Mouse (Mus musculus) heart, embryonic 14.5 days (tissue): Measurements from ENCODE around the gene Btn1a1. TPM values are rescaled to one million over a fixed set of nuclear protein-coding genes. Genes with fewer than 3 reads are reported as not detected.

ENCODE experiments used
- ATAC-seq: fragments of 200-750 bp; cut with Nextera tagmentation; 2 replicates; pipeline ENCODE4 v1.8.0; 2017; ENCODE audit warnings: low read depth, moderate TSS enrichment; ENCODE audit not compliant: insufficient number of reproducible peaks, insufficient read depth, low FRiP score
- H3K27ac ChIP-seq, 2 experiments: fragments of 200-500 bp in 1 of 2; fragments of 300-500 bp in 1 of 2; sonication (generic) in 1 of 2; replicated peaks in 1 of 2; 2 replicates each; pipeline ENCODE4 v1.5.1; 2012 to 2014; ENCODE audit warnings: low read depth in 2 of 2, low read length in 2 of 2, control low read depth in 1 of 2, mild to moderate bottlenecking in 1 of 2, mixed read lengths in 1 of 2; ENCODE audit not compliant: control insufficient read depth in 1 of 2, insufficient read depth in 1 of 2
- H3K27me3 ChIP-seq: fragments of 300-500 bp; sonication (generic); 2 replicates; pipeline ENCODE4 v1.6.1; 2014; ENCODE audit warnings: mild to moderate bottlenecking, low read length, control low read depth; ENCODE audit not compliant: control insufficient read depth, insufficient read depth
- H3K36me3 ChIP-seq: fragments of 300-500 bp; sonication (generic); 2 replicates; pipeline ENCODE4 v1.6.1; 2014; ENCODE audit warnings: mild to moderate bottlenecking, control low read depth, low read length, mixed read lengths; ENCODE audit not compliant: control insufficient read depth, insufficient read depth
- H3K4me1 ChIP-seq, 2 experiments: fragments of 200-500 bp in 1 of 2; fragments of 300-500 bp in 1 of 2; sonication (generic) in 1 of 2; 2 replicates each; pipeline ENCODE4 v1.6.1; 2012 to 2014; ENCODE audit warnings: low read length in 2 of 2, control low read depth in 1 of 2, mixed read lengths in 1 of 2; ENCODE audit not compliant: control insufficient read depth in 2 of 2, insufficient read depth in 2 of 2
- H3K4me2 ChIP-seq: fragments of 300-500 bp; sonication (generic); 2 replicates; pipeline ENCODE4 v1.6.1; 2014; ENCODE audit warnings: mild to moderate bottlenecking, low read length
- H3K4me3 ChIP-seq, 2 experiments: fragments of 200-500 bp in 1 of 2; fragments of 300-500 bp in 1 of 2; sonication (generic) in 1 of 2; 2 replicates each; pipeline ENCODE4 v1.5.1; 2012 to 2014; ENCODE audit warnings: low read length in 2 of 2, mild to moderate bottlenecking in 2 of 2, control low read depth in 1 of 2, low read depth in 1 of 2, moderate library complexity in 1 of 2; ENCODE audit not compliant: control insufficient read depth in 1 of 2, insufficient read depth in 1 of 2
- H3K9ac ChIP-seq: fragments of 300-500 bp; sonication (generic); 2 replicates; pipeline ENCODE4 v1.6.1; 2014; ENCODE audit warnings: mild to moderate bottlenecking, low read length
- H3K9me3 ChIP-seq: fragments of 300-500 bp; sonication (generic); 2 replicates; pipeline ENCODE4 v1.6.1; 2016; ENCODE audit warnings: low read length, control low read depth; ENCODE audit not compliant: control insufficient read depth
- WGBS: fragments of 180-500 bp; shearing (Covaris S2); extraction: QIAGEN DNeasy Blood & Tissue Kit; methylation state at CpG from one replicate; pipeline ENCODE4 v1.1.7; 2014; 5-methylcytosine and 5-hydroxymethylcytosine counted together
- polyA plus RNA-seq: library from polyadenylated mRNA; unstranded; fragments of >200 nt; fragmentation: Nextera tagmentation; extraction: Ambion mirVana; gene quantifications from 2 replicates; pipeline ENCODE4 v1.2.1, GENCODE M21; 2014

Gene Btn1a1
- polyA plus RNA-seq, 1 experiment from 2014 or later, result 1.9 TPM

DNA sequence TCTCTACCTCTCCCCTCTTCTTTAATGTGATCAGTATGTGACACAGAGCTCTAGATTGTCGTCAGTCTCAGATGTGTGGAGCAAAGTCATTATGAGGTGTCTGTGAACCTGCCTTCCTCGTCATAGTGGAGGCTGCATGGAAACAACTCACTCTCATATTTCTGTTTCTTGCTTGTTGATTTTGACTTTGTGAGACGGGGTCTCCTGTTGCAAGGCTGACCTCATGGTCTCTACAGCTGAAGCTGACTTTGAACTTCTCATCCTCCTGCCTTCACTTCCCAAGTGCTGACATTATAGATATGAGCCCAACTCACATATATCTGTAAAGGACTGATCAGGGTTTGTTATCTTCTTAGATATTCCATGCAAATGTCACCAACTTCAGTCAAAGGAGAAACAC, 16.9 kb downstream of the Btn1a1 start:
- peak overlapping the region in 1 of 2 experiments; percentile 64; a peak in 1 of 4 replicates for H3K27ac ChIP-seq
- peak overlapping the region in 1 of 2 experiments; percentile 59; a peak in 2 of 4 replicates for H3K4me3 ChIP-seq
- H3K27me3 ChIP-seq, result no peaks in the 10 kb centered on the region
- H3K9me3 ChIP-seq, result no peaks in the 10 kb centered on the region
- 39% methylated on average over 3 of the region's 3 CpGs for WGBS
- no peak overlapping the region for H3K9ac ChIP-seq
- peak overlapping the region; percentile 76 for H3K4me2 ChIP-seq
- no peaks in the 10 kb centered on the region for H3K36me3 ChIP-seq
- ATAC-seq, result no peak
- H3K4me1 ChIP-seq, result peaks cover 0 to 12% of the 10 kb centered on the region in 2 experiments; a peak in 2 of 4 replicates

DNA sequence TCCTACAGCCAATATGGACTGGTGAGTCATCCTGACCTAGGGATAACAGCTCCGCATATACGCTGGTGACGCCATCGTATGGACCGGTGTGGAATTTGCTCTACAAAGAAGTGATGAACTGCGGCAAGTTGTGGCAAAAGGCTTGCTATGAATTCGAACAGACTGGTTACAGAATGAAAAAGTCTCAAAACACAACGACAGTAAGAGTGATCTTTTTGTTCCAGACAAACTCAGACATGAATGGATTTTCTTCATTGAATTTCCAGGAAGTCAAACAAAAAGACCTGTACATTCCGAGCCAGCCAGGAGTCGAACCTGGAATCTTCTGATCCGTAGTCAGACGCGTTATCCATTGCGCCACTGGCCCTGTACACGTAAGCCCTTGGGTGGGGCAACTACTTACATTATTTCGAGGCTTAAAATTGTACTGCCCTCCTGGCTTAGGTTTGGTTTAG, 19.2 kb downstream of the Btn1a1 start:
- peak overlapping the region; percentile 88 for H3K4me2 ChIP-seq
- H3K9ac ChIP-seq, result peak overlapping the region; percentile 69
- H3K4me3 ChIP-seq, result peak overlapping the region; percentile 51 to 76
- WGBS, result 0% methylated on average over 16 of the region's 16 CpGs
- H3K36me3 ChIP-seq, result no peaks in the 10 kb centered on the region
- no peaks in the 10 kb centered on the region for H3K9me3 ChIP-seq
- H3K4me1 ChIP-seq, result peaks cover 0 to 12% of the 10 kb centered on the region in 2 experiments; a peak in 2 of 4 replicates
- H3K27ac ChIP-seq, result peak overlapping the region; percentile 71 to 98
- H3K27me3 ChIP-seq, result no peaks in the 10 kb centered on the region
- peak; percentile 59; the same call in 1 of the 2 replicates for ATAC-seq

DNA sequence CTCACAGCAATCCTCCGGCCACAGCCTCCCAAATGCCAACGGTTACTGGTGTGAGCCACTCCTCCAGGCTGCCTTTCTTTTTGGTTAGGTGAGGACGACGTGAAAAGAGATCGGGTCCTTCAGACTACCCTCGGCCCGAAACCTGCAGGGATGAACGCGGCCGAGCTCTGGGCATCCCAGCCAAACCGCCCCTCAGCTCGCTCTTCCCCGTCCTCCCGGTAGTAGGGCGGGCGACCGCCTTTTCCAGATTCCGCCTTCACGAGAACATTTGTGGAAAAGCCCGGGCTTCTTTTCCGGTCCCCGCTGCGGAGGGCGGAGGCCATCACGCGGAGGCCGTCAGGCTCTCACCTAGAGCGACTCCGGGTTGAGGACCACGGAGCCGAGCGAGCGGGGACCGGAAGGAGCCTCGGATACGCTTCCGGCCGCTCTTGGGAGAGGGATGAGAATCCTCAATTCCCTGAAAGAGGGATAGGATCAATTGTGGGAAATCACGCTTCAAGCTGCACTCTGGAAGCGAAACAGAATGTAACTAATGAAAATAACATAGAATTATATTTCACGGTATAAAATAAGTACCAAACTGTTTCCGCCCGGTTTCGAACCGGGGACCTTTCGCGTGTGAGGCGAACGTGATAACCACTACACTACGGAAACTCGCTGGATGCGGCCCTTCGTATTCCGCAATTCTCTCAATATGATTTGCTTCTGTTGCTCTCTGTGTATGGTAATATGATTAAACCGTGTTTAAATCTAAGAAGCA, 20.0 kb downstream of the Btn1a1 start:
- H3K36me3 ChIP-seq, result no peaks in the 10 kb centered on the region
- peak; percentile 90 for ATAC-seq
- WGBS, result under 1% methylated on average over 55 of the region's 55 CpGs

DNA sequence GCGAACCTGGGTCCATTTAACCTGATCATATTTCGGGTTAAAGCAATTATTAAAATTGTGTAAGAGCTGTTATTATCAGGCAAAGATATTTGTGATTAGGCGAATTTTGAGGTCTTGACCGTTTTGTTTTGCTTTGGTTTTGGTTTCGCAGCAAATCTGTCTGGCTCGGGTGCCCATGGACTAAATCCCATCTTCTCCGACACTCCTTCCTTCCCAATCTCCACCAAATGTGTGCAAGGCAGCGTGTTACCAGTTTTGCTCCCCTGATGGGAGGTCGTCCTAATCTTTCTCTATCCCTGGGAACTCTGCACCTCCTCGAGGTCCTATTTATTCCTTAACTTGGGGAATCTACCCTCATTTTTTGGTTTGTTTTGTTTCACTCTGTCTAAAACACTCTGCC, 20.5 kb downstream of the Btn1a1 start:
- no peak for ATAC-seq
- H3K27ac ChIP-seq, result peak overlapping the region; percentile 98 to 100
- 4% methylated on average over 10 of the region's 10 CpGs for WGBS

More for the DNA sequence above, 20.0 kb downstream of the Btn1a1 start:
- no peaks in the 10 kb centered on the region for H3K9me3 ChIP-seq
- peaks cover 0 to 10% of the 10 kb centered on the region in 2 experiments; a peak in 2 of 4 replicates for H3K4me1 ChIP-seq
- H3K9ac ChIP-seq, result peak overlapping the region; percentile 92
- no peaks in the 10 kb centered on the region for H3K27me3 ChIP-seq
- peak overlapping the region; percentile 76 to 100 for H3K4me3 ChIP-seq
- peak overlapping the region; percentile 98 to 100 for H3K27ac ChIP-seq
- H3K4me2 ChIP-seq, result peak overlapping the region; percentile 88

DNA sequence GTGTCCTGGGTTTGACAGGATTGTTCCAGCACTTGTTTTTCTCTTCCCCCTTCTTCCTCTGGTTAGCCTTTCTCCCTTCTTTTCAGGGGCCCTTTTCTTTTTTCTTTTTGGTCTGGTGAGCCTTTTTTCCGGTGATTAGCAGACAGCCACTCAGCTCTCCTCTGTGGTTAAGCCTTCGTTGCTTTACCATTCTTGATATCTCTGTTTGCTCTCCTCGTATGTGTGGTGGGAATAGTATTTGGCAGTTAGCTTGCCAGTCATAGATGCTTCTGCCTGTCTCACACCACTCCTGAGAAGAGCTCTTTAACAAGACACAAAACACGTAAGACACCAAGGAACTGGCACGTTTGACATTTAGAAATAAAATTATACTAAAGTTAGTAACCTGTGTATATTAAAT, 21.2 kb downstream of the Btn1a1 start:
- Histone ChIP-seq H3K27ac (no peak overlapping the region), H3K9me3 (no peaks in the 10 kb centered on the region), H3K4me2 (peak overlapping the region; percentile 88), H3K36me3 (no peaks in the 10 kb centered on the region), H3K4me3 (0 out of 4 replicates have a peak overlapping the region, but pooled peaks of 1 of the 2 experiments have one; percentile 76), H3K4me1 (peaks cover 0 to 9% of the 10 kb centered on the region in 2 experiments; a peak in 1 of 4 replicates), H3K27me3 (no peaks in the 10 kb centered on the region), H3K9ac (peak overlapping the region; percentile 92; the same call in 1 of the 2 replicates)
- no peak for ATAC-seq
- WGBS, result 69% methylated on average over 5 of the region's 5 CpGs

More for the DNA sequence above, 20.5 kb downstream of the Btn1a1 start:
- Histone ChIP-seq H3K9ac (peak overlapping the region; percentile 92), H3K4me1 (peaks cover 0 to 9% of the 10 kb centered on the region in 2 experiments; a peak in 1 of 4 replicates), H3K36me3 (no peaks in the 10 kb centered on the region), H3K27me3 (no peaks in the 10 kb centered on the region), H3K4me2 (peak overlapping the region; percentile 88), H3K9me3 (no peaks in the 10 kb centered on the region), H3K4me3 (peak overlapping the region; percentile 76 to 100)

DNA sequence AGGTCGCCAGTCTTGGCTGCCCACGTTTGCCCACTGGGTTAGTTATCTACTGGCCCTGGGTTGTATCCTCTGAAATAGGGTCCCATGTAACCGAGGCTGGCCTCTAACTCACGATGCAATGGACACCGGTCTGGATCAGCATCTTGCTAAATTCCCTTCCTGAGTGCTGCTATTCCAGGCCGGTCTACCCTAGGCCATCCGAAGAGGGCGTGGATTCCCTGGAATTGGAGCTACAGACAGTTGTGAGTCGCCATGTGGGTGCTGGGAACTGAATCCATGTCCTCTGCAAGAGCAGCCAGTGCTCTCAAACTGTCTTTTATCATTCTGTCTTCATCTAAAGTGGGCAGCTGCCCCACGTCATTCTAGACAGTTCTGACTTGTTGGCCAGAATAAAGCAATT, 25.8 kb downstream of the Btn1a1 start:
- Histone ChIP-seq H3K36me3 (no peaks in the 10 kb centered on the region), H3K27ac (no peak overlapping the region), H3K27me3 (no peaks in the 10 kb centered on the region), H3K9ac (no peak overlapping the region), H3K4me2 (no peak overlapping the region), H3K4me3 (no peak overlapping the region), H3K4me1 (peaks cover 0 to 13% of the 10 kb centered on the region in 2 experiments; a peak in 3 of 4 replicates), H3K9me3 (no peaks in the 10 kb centered on the region)
- no peak for ATAC-seq
- WGBS, result 63% methylated on average over 10 of the region's 10 CpGs

DNA sequence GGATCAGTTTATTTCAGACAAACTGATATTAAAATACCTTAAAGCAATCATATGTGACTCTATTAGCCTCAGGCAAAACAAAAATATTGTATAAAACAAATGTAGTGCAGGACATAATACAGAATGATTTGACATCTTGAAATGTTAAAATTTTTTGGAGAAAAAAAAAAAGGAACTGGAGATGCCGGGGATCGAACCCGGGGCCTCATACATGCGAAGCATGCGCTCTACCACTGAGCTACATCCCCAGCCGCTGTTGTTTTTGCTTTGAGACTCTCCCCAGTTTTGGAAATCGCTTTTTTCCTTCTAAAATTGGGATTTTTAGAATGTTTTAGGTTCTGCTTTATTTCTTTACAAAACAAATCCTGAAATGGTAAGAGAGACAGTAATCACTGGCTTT, 27.2 kb downstream of the Btn1a1 start:
- Histone ChIP-seq H3K36me3 (no peaks in the 10 kb centered on the region), H3K4me1 (peaks cover 2 to 4% of the 10 kb centered on the region in 2 experiments; a peak in 3 of 4 replicates), H3K27me3 (no peaks in the 10 kb centered on the region), H3K9me3 (no peaks in the 10 kb centered on the region), H3K27ac (peak overlapping the region in 1 of 2 experiments; percentile 36; a peak in 2 of 4 replicates), H3K4me2 (peak overlapping the region; percentile 75), H3K9ac (peak overlapping the region; percentile 64), H3K4me3 (peak overlapping the region; percentile 37 to 69; a peak in 3 of 4 replicates)
- 1% methylated on average over 7 of the region's 7 CpGs for WGBS
- ATAC-seq, result no peak
